In the genomic region with DNA sequence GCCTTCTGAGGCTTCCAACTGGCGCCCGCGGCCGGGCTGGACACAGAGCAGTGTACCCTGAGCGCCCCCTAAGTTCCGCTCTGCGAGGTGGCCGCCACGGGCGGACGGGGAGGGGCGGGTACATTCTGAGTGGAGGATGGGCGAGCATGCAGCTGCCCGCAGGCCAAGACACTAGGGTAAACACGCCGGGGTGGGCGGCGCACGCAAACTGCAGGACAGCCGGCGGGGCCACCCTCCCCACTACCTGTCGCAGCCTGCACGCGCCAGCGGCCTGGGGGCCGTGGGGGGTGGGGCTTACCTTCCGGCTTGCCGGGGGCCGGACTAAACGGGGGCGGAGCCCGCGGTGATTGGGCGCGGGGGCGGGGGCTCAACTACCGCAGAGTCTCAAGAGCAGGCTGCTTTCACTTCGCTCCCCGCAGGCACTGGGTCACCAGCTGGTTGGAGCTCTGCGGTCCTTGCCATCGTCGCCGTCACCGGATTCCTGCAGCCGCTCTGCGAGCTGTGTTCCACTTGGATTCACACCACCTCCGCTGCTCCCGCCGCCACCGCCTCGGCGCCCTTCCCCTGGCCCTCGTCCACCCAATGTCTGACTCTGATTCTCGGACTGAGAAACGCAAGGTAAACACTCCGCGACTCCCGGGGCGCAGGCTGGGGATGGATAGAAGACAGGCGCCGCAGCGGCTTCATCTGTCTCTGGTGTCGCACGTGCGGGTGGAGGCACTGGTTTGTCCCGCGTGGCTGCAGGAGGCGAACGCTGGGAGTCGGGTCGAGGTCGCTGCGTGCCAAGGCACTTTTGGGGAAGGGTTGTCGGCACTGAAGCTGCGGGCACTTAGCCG, we compare ENCODE assay signal across 8 mouse cellular contexts. TPM values are rescaled to one million over a fixed set of nuclear protein-coding genes. Genes with fewer than 3 reads are reported as not detected.
DNase-seq lines count a peak whose midpoint lies in the region; ATAC-seq lines count a peak whose summit lies in the region.

Gene Bcl2l11, plus strand, starts transcription at position 404 of the 836 bp plus-strand sequence.

- H3K4me2 ChIP-seq in intestine, embryonic 14.5 days (ENCODE audit: low read length): peak within 1 kb of the TSS; percentile 98

- H3K36me3 ChIP-seq in intestine, embryonic 14.5 days (ENCODE audit: control insufficient read depth, insufficient read depth, low read length): peaks cover 14% of the 10 kb centered on the region

- peak within 1 kb of the TSS; percentile 82 for H3K4me3 ChIP-seq in intestine, embryonic 14.5 days (ENCODE audit: low read depth, low read length)

- H3K27me3 ChIP-seq in intestine, embryonic 14.5 days (replicated peaks; ENCODE audit: control insufficient read depth, insufficient read depth, low read length): peaks cover 18% of the 10 kb centered on the region; the same call in 1 of the 2 replicates

- peak; percentile 84 for ATAC-seq in intestine, embryonic 14.5 days (replicated peaks; ENCODE audit: low FRiP score, low TSS enrichment, low read depth)
- ATAC-seq in megakaryocyte progenitor cell, adult 5-6 weeks (replicated peaks; ENCODE audit: poor library complexity): peak; percentile 61

- H3K27ac ChIP-seq in intestine, embryonic 14.5 days (ENCODE audit: low read depth): peak within 1 kb of the TSS; percentile 91

- no peaks in the 10 kb centered on the region for H3K9me3 ChIP-seq in intestine, embryonic 14.5 days (ENCODE audit: control insufficient read depth, low read length)

- intact Hi-C loops in left cerebral cortex, postnatal 10 days (cut with DNase I): loop anchor here (10.0 kb wide), 1 partner anchor 449 kb away; no protein-coding TSS in a partner anchor

- WGBS in intestine, embryonic 14.5 days: under 1% methylated on average over 66 of the region's 76 CpGs

- H3K9ac ChIP-seq in intestine, embryonic 14.5 days (ENCODE audit: low read length): peak within 1 kb of the TSS; percentile 74

- H3K4me1 ChIP-seq in intestine, embryonic 14.5 days (replicated peaks; ENCODE audit: control insufficient read depth, insufficient read depth, low read length): peaks cover 33% of the 10 kb centered on the region

- peak; percentile 98 for DNase-seq in adrenal gland, adult 2 months
- peak; percentile 97 for DNase-seq in embryo, embryonic 11 days
- peak; percentile 97 for DNase-seq in gastrocnemius, postnatal 25 days
- DNase-seq in intestine, embryonic 14.5 days (ENCODE audit: low spot score): peak; percentile 97
- peak; percentile 88 to 97 for DNase-seq in left cerebral cortex, postnatal 10 days (ENCODE audit: extremely low spot score in 1 of 2, low spot score in 2 of 2)
- DNase-seq in right cerebral cortex, postnatal 10 days (ENCODE audit: low spot score in 2 of 2): peak; percentile 94 to 95
- peak; percentile 96 for DNase-seq in urinary bladder, postnatal 25 days (ENCODE audit: low spot score)

RNA-seq across cellular contexts. Expression of gene Bcl2l11, which starts in this region (rescaled TPM):
- 10 to 100 TPM; 18.1 to 36.7 TPM for total RNA-seq in adrenal gland, adult 2 months (2021)
- 16.6 and 21.5 TPM in 2 replicates for polyA plus RNA-seq in adrenal gland, adult 2 months (2012; rRNA removed)
- total RNA-seq in gastrocnemius, postnatal 25 days (2021): 1 to 10 TPM; 2.4 to 5.1 TPM
- polyA plus RNA-seq in intestine, embryonic 14.5 days (2014; fragmentation: Nextera tagmentation; extraction: Ambion mirVana): 14.1 and 14.9 TPM in 2 replicates
- 10 to 100 TPM in 1 of 2 experiments, 1 to 10 TPM in 1; 9.5 to 10.7 TPM for total RNA-seq in left cerebral cortex, postnatal 10 days (2021)
- total RNA-seq in megakaryocyte progenitor cell, adult 5-6 weeks (2015): 10.1 and 11.9 TPM in 2 replicates
- total RNA-seq in megakaryocyte progenitor cell, adult 5-6 weeks (2017): 8.8 and 16.0 TPM in 2 replicates

Comparison
In these comparisons a context has a peak if more than half of its experiments do, and no peak if none do; other contexts are left out.
1. Peak in every context shown above with its lines: DNase-seq, ATAC-seq, H3K4me3 ChIP-seq and H3K27ac ChIP-seq.